Mouse (Mus musculus) intestine, embryonic 15.5 days (tissue): ENCODE measurements around the gene Rmi2. TPM values are rescaled to one million over a fixed set of nuclear protein-coding genes. Genes with fewer than 3 reads are reported as not detected.
"Not testable (repeated sequence)": the region's sequence is repeated elsewhere in the genome, so short reads cannot be mapped to it uniquely, and the experiment has no call there.

Experiments used
- ATAC-seq: fragments of 200-750 bp; cut with Nextera tagmentation; 2 replicates; pipeline ENCODE4 v1.8.0; 2017; ENCODE audit warnings: moderate TSS enrichment, moderate library complexity
- H3K27ac ChIP-seq: fragments of 300-500 bp; sonication (generic); 2 replicates; pipeline ENCODE4 v1.5.1; 2015; ENCODE audit warnings: mild to moderate bottlenecking, inconsistent platforms
- H3K27me3 ChIP-seq: fragments of 300-500 bp; sonication (generic); replicated peaks from 2 replicates; pipeline ENCODE4 v1.6.1; 2015; ENCODE audit warnings: inconsistent platforms
- H3K36me3 ChIP-seq: fragments of 300-500 bp; sonication (generic); 2 replicates; pipeline ENCODE4 v1.6.1; 2015; ENCODE audit warnings: inconsistent platforms
- H3K4me1 ChIP-seq: fragments of 300-500 bp; sonication (generic); replicated peaks from 2 replicates; pipeline ENCODE4 v1.6.1; 2015; ENCODE audit warnings: inconsistent platforms
- H3K4me2 ChIP-seq: fragments of 300-500 bp; sonication (generic); replicated peaks from 2 replicates; pipeline ENCODE4 v1.6.1; 2015; ENCODE audit warnings: mild to moderate bottlenecking, inconsistent platforms
- H3K4me3 ChIP-seq: fragments of 300-500 bp; sonication (generic); replicated peaks from 2 replicates; pipeline ENCODE4 v1.5.1; 2015; ENCODE audit warnings: inconsistent platforms
- H3K9ac ChIP-seq: fragments of 300-500 bp; sonication (generic); 2 replicates; pipeline ENCODE4 v1.6.1; 2015; ENCODE audit warnings: inconsistent platforms
- H3K9me3 ChIP-seq: fragments of 300-500 bp; sonication (generic); 2 replicates; pipeline ENCODE4 v1.6.1; 2016; ENCODE audit warnings: inconsistent platforms
- WGBS: fragments of 180-500 bp; shearing (Covaris S2); methylation state at CpG from one replicate; pipeline ENCODE4 v1.1.7; 2015; 5-methylcytosine and 5-hydroxymethylcytosine counted together
- polyA plus RNA-seq: library from polyadenylated mRNA; unstranded; fragments of >200 nt; fragmentation: Nextera tagmentation; extraction: Ambion mirVana; gene quantifications from 2 replicates; pipeline ENCODE4 v1.2.1, GENCODE M21; 2015

The Rmi2 gene
- polyA plus RNA-seq, 1 experiment from 2014 or later: 2.8 TPM

- no peaks in the 10 kb centered on the region for H3K36me3 ChIP-seq
- no peaks in the 10 kb centered on the region for H3K9me3 ChIP-seq
- H3K4me2 ChIP-seq: no peak overlapping the region
- 69% methylated on average over 4 of the region's 4 CpGs for WGBS
- ATAC-seq: no peak
- H3K4me3 ChIP-seq: no peak overlapping the region
- H3K9ac ChIP-seq: no peak overlapping the region
- no peaks in the 10 kb centered on the region for H3K27me3 ChIP-seq
- peaks cover 15% of the 10 kb centered on the region; the same call in 1 of the 2 replicates for H3K4me1 ChIP-seq
- H3K27ac ChIP-seq: no peak overlapping the region
Measured at GRCm38 (mm10) chr16:10850905-10851304, 16.0 kb downstream of the Rmi2 start.

DNA sequence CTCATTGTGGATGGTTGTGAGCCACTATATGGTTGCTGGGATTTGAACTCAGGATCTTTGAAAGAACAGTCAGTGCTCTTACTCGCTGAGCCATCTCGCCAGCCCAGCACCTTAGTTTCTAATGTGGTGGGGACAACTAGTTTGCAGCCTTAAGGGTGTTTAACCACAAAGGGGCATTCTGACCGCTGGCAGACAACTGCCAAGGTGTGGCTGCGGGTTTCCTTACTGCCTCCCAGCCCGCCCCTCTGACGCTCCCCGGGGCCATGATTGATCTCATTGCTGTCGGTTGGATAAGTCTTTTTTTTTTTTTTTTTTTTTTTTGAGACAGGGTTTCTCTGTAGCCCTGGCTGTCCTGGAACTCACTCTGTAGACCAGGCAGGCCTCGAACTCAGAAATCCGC is 17.4 kb downstream of the Rmi2 start:
- H3K4me1 ChIP-seq: peaks cover 15% of the 10 kb centered on the region; the same call in 1 of the 2 replicates
- not testable (repeated sequence) for H3K36me3 ChIP-seq, H3K4me3 ChIP-seq, H3K27me3 ChIP-seq, H3K27ac ChIP-seq, H3K9ac ChIP-seq, ATAC-seq, H3K4me2 ChIP-seq, H3K9me3 ChIP-seq
- 89% methylated on average over 10 of the region's 10 CpGs for WGBS

DNA sequence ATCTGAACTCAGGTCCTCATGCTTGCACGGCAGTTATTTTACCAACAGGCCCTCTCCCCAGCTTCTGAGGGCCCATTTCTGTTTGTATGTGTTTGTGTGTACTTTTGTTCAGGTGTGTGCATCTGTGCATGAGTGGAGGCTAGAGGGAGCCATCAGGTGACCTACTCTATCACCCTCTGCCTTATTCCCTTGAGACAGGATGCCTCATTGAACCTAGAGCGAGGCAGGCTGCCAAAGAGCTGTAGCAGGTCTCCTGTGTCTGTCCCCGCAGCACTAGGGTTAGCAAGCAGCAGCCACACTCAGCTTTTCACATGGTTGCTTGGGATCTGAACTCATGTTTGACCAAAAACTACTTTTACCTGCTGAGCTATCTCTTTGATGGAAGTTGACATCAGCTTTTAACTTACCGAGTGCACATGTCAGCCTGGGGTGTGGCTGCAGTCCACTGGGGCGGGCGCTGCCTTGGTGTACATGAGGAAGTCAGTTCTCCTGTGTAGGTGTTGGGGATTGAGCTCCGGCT is 24.9 kb downstream of the Rmi2 start:
- H3K4me1 ChIP-seq: no peaks in the 10 kb centered on the region
- H3K9ac ChIP-seq: no peak overlapping the region
- H3K27me3 ChIP-seq: no peaks in the 10 kb centered on the region
- H3K4me2 ChIP-seq: no peak overlapping the region
- H3K27ac ChIP-seq: no peak overlapping the region
- no peaks in the 10 kb centered on the region for H3K9me3 ChIP-seq
- 83% methylated on average over 7 of the region's 7 CpGs for WGBS
- H3K4me3 ChIP-seq: no peak overlapping the region
- H3K36me3 ChIP-seq: no peaks in the 10 kb centered on the region
- no peak for ATAC-seq

DNA sequence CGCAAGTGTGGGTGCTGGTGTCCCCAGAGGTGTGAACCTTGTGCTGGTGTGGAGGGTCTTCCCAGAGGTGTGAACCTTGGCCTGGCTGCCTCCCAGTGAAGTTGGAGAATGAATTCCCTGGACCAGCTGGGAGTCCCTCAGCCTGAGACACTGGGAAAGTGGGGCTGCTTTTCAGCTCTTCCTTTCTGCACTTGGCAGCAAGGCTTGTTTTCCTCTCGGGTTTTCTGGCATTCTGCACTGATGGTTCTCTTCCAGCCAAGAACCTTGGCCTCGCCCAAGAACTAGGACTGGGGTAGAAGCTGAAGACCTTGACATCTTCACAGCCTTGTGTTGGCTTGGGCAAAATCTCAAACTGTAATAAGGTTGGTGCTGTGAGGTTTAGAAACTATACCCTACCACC is 26.5 kb downstream of the Rmi2 start:
- Histone ChIP-seq H3K27ac (no peak overlapping the region), H3K27me3 (no peaks in the 10 kb centered on the region), H3K36me3 (no peaks in the 10 kb centered on the region), H3K9me3 (no peaks in the 10 kb centered on the region), H3K4me2 (no peak overlapping the region), H3K9ac (no peak overlapping the region), H3K4me3 (no peak overlapping the region), H3K4me1 (no peaks in the 10 kb centered on the region)
- WGBS: 70% methylated on average over 3 of the region's 3 CpGs
- ATAC-seq: no peak

DNA sequence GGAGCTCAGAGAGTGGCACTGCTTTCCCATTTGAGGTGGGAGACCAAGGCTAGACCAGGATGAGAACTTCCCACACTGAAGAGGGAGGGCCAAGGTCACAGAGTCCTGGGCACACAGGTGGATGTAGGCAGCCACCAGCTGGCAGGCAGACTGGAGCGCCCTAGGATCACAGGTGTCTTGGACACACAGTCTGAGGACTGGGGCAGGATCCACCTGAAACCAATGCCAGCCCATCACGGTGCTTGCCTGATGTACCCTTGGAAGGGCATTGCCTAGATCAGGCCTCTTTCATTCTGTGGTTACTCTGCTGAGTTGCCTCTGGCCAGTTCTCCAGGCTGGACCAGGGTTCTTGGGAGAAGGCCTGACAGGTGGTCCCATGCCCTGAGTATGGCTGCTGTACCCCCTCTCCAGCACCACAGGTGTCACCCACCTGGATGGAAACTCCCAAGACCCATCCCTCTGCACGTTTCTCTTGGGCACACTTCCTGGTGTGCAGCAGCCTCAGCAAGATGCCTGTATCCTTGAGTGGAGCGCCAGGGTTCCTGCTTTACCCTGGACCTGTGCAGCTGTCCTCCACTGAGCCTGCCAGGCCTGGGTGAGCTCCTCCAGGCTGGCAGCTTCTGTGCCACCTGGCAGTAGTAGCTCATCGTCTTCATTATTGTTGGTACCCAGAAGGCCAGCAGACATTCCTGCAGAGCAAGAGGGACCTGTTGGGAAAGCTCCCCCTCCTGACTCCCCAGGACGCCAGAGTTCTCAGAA is 30.2 kb downstream of the Rmi2 start:
- Histone ChIP-seq H3K9me3 (no peaks in the 10 kb centered on the region), H3K4me3 (no peak overlapping the region), H3K27me3 (no peaks in the 10 kb centered on the region), H3K36me3 (no peaks in the 10 kb centered on the region), H3K9ac (no peak overlapping the region), H3K27ac (no peak overlapping the region), H3K4me2 (no peak overlapping the region), H3K4me1 (peaks cover 6% of the 10 kb centered on the region; the same call in 1 of the 2 replicates)
- WGBS: 87% methylated on average over 6 of the region's 6 CpGs
- ATAC-seq: no peak

DNA sequence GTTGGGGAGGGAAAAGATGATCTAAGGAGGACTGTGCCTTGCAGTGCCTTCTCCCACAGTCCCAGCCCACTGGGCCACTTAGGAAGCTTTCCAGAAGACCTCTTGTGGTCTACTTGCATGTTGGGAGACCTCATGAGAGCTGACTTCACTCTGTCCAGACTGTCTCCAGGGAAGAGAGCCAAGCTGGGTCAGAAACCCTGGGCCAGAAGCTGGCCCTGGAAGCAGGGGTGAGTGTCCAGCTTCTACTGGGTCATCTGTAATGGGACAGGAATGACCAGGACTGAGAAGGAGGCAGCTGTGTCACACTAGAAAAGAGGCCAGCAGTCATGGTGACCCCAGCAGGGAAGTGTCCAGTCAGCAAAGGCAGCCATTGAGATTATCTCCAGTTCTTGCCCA is 30.7 kb downstream of the Rmi2 start:
- H3K36me3 ChIP-seq: no peaks in the 10 kb centered on the region
- no peak overlapping the region for H3K4me3 ChIP-seq
- H3K27me3 ChIP-seq: no peaks in the 10 kb centered on the region
- peaks cover 6% of the 10 kb centered on the region; the same call in 1 of the 2 replicates for H3K4me1 ChIP-seq
- no peaks in the 10 kb centered on the region for H3K9me3 ChIP-seq
- H3K27ac ChIP-seq: no peak overlapping the region
- ATAC-seq: no peak
- no peak overlapping the region for H3K9ac ChIP-seq
- no peak overlapping the region for H3K4me2 ChIP-seq

DNA sequence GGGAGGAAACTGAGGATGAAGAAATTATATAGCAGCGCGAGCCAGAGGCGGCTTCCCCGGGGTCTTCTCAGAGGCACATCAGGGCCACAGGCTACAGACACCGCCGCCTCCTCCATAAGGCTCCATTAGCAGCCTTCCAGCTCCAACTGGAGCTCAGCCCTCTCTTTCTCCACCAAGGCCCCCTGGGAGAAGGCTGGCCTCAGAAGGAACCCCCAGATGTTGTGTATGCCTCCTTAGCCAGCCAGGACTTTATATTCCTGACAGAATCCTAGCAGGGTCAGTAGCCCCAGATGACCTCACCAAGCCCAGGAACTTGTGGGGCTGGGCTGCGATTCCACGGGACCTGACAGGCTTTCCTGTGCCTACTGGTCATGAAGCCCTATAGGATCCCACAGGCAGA is 32.0 kb downstream of the Rmi2 start:
- Histone ChIP-seq H3K9ac (no peak overlapping the region), H3K27me3 (no peaks in the 10 kb centered on the region), H3K4me2 (no peak overlapping the region), H3K4me1 (peaks cover 6% of the 10 kb centered on the region; the same call in 1 of the 2 replicates), H3K4me3 (no peak overlapping the region), H3K9me3 (no peaks in the 10 kb centered on the region), H3K36me3 (no peaks in the 10 kb centered on the region), H3K27ac (no peak overlapping the region)
- WGBS: 86% methylated on average over 8 of the region's 8 CpGs
- ATAC-seq: no peak

GRCm38 (mm10) chr16:10867501-10867900 is 32.6 kb downstream of the Rmi2 start:
- Histone ChIP-seq H3K36me3 (no peaks in the 10 kb centered on the region), H3K4me2 (no peak overlapping the region)
- 89% methylated on average over 2 of the region's 2 CpGs for WGBS

DNA sequence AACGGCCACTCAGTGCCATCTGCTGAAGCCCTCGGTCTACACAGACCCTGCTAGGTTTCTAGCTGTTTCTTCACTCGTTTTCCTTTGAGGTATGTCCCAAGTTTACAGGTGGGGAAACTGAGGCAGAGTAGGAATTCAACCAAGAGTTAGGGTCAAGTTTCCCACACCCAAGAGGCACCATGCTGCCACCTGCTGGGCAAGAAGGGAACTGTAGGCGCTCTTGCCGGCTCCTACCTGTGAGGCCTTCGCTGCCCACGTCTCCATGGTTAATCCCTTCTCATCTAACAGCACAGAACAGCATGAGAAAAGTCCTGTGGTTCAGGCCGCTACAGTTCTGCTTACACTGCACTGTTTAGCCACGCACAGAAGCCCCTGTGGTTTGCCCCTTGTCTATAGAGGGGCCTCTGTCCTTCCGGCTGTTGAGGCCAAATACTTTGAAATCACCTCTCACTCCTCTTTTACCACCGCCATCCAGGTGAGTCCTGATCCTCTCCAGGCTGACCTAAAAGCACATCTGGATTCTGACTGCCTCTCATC is 33.1 kb downstream of the Rmi2 start:
- ATAC-seq: no peak
- no peaks in the 10 kb centered on the region for H3K9me3 ChIP-seq
- H3K36me3 ChIP-seq: no peaks in the 10 kb centered on the region
- H3K9ac ChIP-seq: no peak overlapping the region
- no peak overlapping the region for H3K4me3 ChIP-seq
- H3K4me2 ChIP-seq: no peak overlapping the region
- H3K4me1 ChIP-seq: peaks cover 6% of the 10 kb centered on the region; the same call in 1 of the 2 replicates
- H3K27ac ChIP-seq: no peak overlapping the region
- WGBS: 39% methylated on average over 11 of the region's 11 CpGs
- H3K27me3 ChIP-seq: no peaks in the 10 kb centered on the region

More at GRCm38 (mm10) chr16:10867501-10867900, 32.6 kb downstream of the Rmi2 start:
- Histone ChIP-seq H3K4me3 (no peak overlapping the region), H3K9ac (no peak overlapping the region), H3K9me3 (no peaks in the 10 kb centered on the region), H3K4me1 (peaks cover 6% of the 10 kb centered on the region; the same call in 1 of the 2 replicates), H3K27me3 (no peaks in the 10 kb centered on the region), H3K27ac (no peak overlapping the region)
- ATAC-seq: no peak

GRCm38 (mm10) chr16:10870969-10871368 is 36.1 kb downstream of the Rmi2 start:
- 50% methylated on average over 4 of the region's 4 CpGs for WGBS
- no peak overlapping the region for H3K9ac ChIP-seq

DNA sequence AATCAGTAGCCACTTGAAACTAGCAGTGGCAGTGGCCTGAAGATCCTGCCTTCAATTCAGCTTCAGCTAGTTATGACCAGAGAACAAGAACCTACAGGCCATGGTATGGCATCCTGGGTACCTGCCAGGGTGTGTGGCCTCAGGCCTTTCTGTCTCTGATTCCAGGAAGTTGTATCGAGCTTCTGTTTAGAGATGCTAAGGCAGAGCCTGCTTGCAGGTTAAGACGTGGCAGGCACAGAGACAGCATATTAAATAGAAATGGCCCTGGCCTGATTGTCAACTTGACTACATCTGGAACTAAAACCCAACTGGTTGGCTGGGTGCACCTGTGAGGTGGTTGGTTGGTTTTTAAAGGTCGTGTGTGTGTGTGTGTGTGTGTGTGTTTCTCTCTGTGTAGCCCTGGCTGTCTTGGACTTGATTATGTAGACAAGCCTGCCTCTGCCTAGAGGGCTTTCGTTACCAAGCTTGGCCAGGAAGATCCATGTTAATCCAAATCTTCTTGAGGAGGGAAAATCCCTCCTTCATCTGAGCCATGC is 38.0 kb downstream of the Rmi2 start:
- H3K36me3 ChIP-seq: no peaks in the 10 kb centered on the region
- H3K27ac ChIP-seq: no peak overlapping the region
- H3K4me1 ChIP-seq: peaks cover 10% of the 10 kb centered on the region
- ATAC-seq: no peak
- H3K27me3 ChIP-seq: no peaks in the 10 kb centered on the region
- H3K9me3 ChIP-seq: no peaks in the 10 kb centered on the region
- 62% methylated on average over 4 of the region's 4 CpGs for WGBS
- no peak overlapping the region for H3K4me3 ChIP-seq
- H3K4me2 ChIP-seq: no peak overlapping the region
- H3K9ac ChIP-seq: no peak overlapping the region

More at GRCm38 (mm10) chr16:10870969-10871368, 36.1 kb downstream of the Rmi2 start:
- peaks cover 10% of the 10 kb centered on the region for H3K4me1 ChIP-seq
- H3K27me3 ChIP-seq: no peaks in the 10 kb centered on the region
- H3K9me3 ChIP-seq: no peaks in the 10 kb centered on the region
- H3K4me3 ChIP-seq: no peak overlapping the region
- no peak overlapping the region for H3K27ac ChIP-seq
- ATAC-seq: 0 out of 2 replicates have a peak, but pooled peaks have one; percentile 9
- no peak overlapping the region for H3K4me2 ChIP-seq
- H3K36me3 ChIP-seq: no peaks in the 10 kb centered on the region

DNA sequence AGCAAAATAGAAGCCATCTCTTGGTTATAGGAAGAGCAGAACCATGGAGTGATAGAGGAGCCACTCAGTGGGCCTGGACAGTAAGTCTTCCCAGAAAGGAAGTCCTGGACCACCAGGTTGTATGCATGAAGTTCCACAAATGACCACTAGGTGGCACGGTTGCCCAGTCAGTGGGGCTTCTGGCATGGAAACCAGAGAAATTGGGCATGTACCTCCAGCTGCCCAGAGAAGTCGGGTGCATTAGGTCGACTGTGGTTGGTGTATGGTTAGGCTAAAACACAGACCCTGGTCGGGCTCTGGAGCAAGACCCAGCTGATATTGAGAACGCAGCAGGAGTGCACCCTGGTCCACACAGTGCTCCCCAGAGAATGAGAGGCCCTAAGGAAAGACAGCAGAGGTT is 38.8 kb downstream of the Rmi2 start:
- Histone ChIP-seq H3K27me3 (no peaks in the 10 kb centered on the region), H3K4me2 (no peak overlapping the region), H3K9ac (no peak overlapping the region), H3K4me1 (peaks cover 10% of the 10 kb centered on the region), H3K4me3 (no peak overlapping the region), H3K27ac (no peak overlapping the region), H3K9me3 (no peaks in the 10 kb centered on the region), H3K36me3 (no peaks in the 10 kb centered on the region)
- peak; percentile 37 for ATAC-seq
- WGBS: under 1% methylated on average over 5 of the region's 5 CpGs
